Mouse (Mus musculus) urinary bladder, adult 2 months (tissue): ENCODE measurements around the gene Ctsd. TPM values are rescaled to one million over a fixed set of nuclear protein-coding genes. Genes with fewer than 3 reads are reported as not detected.
"Not testable (repeated sequence)": the region's sequence is repeated elsewhere in the genome, so short reads cannot be mapped to it uniquely, and the experiment has no call there.

ENCODE experiments used
- DNase-seq: peaks from one replicate; pipeline ENCODE4 v3.0.0; 2022; ENCODE audit warnings: low spot score
- polyA plus RNA-seq: library from polyadenylated mRNA; depleted of rRNA; stranded (reverse); fragments of >200 nt; gene quantifications from 2 replicates; pipeline ENCODE4 v1.2.3, GENCODE M21; 2012; rRNA removed

The Ctsd gene
- polyA plus RNA-seq = 836 and 938 TPM in 2 replicates

DNA sequence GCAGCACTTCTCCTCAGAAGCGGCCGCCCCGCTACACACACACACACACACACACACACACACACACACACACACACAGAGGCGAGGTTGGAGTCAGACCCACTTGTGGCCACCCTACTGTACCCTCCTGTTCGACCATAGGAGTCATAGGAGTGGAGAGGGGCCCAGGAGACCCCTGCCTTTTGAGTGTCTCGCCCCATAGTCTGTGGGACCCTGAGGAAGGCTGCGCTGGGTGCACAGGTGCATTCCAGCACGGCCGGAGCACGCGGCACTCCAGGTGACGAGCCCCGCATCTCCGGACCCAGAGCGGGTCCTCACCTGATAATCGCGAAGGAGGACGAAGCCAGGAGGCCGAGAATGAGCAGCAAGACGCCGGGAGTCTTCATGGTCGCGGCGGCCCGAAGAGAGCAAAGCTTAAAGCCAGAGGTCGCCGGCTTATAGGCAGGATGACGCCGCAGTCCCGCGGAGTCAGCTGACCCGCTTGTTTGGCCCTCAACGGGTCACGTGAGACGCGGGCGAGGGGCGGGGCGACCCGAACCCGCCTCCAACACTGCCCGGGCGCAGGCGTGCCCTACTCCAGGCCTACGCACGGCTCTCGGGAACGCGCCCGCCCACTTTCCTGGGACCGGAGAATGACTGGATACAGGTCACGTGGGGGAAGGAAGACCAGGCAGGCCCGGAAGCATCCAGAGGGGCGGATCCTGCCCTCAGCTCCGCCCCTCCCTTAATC, at the start of gene Ctsd:
Gene Ctsd (minus strand): TSS at position 620 of the 730 bp plus-strand sequence.
- DNase-seq = peak; percentile 95

GRCm38 (mm10) chr7:142437324-142437723, 49.5 kb upstream of the Ctsd start:
- DNase-seq = peak; percentile 65

GRCm38 (mm10) chr7:142435524-142435923, 47.7 kb upstream of the Ctsd start:
- no peak for DNase-seq

DNA sequence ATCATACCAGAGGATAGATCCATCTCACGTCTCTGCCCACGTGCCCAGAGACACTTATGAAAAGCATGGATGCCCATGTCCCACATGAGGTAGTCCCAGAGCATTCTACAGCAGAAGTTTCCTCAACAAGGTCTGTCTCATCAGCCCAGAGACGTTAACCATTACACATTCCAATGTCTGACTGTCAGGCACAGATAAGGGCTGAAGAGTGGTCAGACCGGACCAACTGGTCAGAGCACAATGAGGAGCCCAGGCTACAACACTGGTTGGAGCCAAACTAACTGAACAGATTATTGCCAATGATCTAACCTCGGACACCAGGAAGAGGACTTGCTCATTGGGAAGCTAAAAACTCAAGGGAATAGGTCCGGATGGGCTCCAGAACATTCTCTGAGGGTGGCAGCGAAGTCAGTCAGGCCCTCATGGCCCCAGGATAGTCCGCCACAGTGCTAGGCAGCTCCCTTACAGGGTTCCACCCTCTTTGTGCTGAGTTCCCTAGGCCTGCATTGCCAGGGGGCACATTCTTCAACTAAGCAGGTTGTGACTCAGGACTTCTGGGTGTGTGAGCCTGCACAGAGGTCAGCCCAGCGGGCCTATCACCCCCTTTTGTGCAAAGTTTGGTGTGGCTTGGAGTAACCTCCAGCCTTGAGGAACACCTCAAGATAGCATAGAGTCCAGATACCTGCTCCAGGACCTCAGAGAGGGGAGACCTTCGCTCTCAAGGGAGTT, 46.5 kb upstream of the Ctsd start, which contains the start of gene Syt8:
Gene Syt8 (plus strand): TSS at position 714 of the 729 bp plus-strand sequence.
- DNase-seq = peak; percentile 56

DNA sequence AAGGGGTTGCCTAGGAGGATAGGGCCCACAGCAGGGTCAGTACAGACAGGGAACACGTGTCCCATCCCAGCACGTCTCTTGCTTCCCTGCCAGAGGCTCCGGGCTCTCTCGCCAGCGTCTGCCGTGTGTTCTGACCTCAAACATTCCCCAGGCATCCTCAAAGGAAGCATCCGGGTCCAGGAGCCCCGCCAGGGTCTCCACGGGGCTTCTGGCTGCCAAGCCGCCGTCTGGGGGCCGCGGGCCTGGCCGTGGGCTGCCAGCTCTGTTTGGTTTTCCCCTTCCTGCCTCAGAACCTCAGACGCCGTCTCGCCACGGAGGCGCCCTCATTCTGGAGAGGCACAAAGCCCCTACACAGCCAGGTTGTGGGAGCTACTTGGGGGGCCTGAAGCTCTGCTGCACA, 45.8 kb upstream of the Ctsd start:
- peak; percentile 36 for DNase-seq

- DNase-seq = no peak
Observed at GRCm38 (mm10) chr7:142431106-142431505, 43.3 kb upstream of the Ctsd start.

DNA sequence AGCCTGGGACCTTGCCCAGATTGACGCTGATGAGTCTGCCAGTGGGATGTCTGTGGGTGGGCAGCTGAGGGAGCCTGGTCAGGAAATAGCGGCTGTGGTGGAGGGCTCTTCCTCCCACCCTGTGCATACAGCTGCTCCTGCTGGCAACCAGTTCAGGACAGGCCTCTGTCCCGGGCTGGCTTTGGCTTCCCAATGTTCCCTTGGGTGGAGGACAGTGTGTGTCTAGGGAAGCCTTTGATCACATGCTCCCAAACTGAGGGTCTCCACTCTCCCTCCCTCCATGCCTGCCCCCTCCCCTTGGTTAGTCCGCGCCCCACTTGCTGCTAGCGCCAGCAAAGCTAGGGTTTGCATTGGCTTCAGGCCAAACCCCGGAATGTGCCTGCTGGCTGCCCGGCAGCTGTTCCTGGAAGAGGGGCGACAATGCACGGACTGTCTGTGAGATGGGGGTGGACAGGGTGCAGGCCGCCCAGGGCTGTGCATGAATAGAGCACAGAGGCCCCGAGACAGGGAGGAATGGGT, 42.4 kb upstream of the Ctsd start:
- peak; percentile 41 for DNase-seq

DNA sequence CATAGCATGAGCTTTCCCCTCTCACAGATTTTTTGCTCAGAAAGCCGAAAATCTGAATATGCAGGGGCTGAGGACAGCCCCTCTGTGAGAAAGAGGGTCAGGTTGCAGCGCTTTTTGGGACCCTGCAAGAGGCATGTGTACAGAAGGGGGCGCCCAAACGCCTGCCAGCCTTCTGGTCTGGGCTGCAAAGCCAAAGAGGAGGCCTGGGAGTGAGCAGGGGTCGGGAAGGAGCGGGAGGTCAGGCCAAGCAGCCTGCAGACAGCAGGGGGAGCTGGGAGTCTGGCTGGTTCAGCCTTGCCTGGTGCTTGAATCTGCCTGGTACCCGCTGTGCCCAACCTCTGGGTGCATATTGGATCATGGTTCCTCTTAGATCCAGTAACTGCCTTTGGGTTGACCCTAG, 40.4 kb upstream of the Ctsd start:
- DNase-seq = peak; percentile 35

DNA sequence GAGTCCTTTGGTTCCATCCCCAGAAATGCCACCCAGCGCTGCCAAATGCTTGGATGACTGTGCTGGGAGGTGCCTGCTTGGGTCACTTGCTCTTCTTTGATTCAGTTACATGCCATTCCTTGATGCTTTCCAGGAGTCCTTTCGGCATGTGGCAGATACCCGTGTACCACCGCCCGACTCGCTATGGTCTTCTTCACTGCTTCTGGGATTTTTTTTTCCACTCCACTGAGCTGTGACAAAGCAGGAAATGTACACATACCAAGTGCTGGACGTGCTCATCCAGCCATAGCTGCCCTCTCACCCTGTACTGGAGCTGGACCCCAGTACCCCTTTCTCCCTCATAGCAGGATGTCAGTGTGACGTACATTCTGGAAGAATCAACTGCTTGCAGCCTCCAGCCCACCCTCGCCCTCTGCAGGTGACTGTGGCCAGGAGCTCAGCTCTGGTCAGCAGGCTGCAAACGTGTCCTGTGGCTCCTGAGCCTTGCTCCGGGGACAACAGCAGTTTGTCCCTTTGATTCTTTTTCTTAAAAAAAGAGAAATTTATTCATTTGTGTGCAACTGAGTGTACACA, 37.9 kb upstream of the Ctsd start:
- DNase-seq = no peak

- no peak for DNase-seq
Observed at GRCm38 (mm10) chr7:142421826-142422225, 34.0 kb upstream of the Ctsd start.

- no peak for DNase-seq
Observed at GRCm38 (mm10) chr7:142419887-142420286, 32.0 kb upstream of the Ctsd start.

DNA sequence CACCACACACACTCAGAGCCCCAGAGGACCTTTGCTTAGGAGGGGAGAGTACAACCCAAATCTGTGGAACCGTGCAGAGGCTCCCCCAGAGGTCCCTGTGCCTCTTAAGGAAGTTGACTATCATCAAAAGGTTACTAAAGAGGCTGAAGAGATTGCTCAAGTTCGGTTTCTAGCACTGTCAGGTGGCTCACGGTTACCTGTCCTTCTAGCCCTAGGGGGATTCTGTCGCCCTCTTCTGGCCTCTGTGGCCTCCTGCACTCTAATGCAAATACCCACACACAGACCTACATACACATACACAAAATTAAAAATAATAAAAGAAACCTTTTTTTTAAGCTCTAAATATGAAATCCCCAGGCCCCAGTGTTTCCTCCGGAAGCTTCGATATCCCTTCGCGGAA, 30.8 kb upstream of the Ctsd start:
- DNase-seq = no peak

DNA sequence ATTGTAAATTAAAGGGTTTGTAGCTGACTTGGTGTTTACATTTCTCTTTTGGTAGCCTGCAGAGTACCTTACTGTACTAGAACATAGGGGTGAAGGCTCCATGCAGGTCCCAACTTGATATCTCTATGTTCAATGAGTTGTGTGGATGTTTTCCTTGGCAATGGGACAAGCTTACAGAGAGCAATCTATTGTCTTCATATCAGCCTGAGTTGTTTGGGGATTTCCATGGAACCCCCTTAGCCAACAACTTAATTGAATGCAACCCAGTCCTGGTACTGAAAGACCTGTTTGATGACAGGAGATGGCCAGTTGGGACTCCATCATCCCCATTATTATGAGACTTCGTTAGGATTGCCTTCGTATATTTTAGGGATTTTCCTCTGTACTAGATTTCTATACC, 30.2 kb upstream of the Ctsd start:
- DNase-seq = no peak

- DNase-seq = no peak
Observed at GRCm38 (mm10) chr7:142416225-142416624, 28.4 kb upstream of the Ctsd start.

DNA sequence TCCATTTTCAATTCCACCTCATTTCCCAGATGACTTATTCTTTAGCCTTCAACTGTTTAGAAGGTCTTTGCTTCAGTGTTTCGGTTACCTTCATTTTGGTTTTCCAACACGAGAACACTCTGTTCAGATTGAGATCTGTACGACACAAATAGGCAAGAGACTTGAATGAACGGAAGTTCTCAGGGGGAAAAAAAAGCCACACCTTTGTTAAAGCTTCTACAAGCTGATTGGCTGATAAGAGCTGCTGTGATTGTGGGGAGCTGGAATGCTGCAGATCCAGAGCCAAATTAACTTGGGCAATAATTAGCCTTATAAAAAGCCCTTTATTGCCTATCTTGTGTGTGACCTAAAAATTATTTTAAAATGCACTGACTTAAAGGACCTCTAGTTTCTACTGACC, 27.5 kb upstream of the Ctsd start:
- DNase-seq = no peak

DNA sequence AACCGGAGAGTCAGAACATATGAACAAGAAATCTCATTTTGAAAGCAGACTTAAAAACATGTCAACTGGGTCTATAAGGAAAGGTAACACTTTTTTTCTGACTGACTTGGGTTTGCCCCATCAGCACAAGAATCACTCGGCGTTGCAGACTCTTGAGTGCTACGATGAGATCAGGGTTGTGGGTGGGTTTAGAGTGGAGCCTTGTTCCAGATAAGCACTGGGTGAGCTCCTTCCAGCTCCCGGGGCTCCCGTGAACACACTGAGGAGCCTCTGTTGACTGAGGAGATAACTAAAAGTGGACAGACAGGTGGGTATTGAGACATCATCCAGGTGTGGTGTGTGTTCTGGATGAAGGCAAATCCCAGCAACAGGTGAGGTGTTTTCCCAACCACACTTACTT, 25.4 kb upstream of the Ctsd start:
- no peak for DNase-seq

- DNase-seq = no peak
Observed at GRCm38 (mm10) chr7:142409603-142410002, 21.8 kb upstream of the Ctsd start.

- DNase-seq = no peak
Observed at GRCm38 (mm10) chr7:142408686-142409085, 20.8 kb upstream of the Ctsd start.

DNA sequence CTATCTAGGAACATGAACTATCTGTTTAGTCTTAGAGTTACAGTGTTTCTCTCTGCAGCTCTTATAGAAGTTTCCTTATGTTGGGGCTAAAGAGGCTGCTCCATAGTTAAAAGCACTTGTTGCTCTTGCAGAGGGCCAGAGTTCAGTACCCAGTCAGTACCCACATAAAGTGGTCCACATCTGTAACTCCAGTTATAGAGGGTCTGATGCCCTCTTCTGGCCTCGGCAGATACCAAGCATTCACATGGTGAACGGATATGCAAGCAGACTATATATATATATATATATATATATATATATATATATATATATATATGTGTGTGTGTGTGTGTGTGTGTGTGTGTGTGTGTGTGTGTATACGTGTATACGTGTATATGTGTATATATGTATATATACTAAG, 20.1 kb upstream of the Ctsd start:
- DNase-seq = no peak

- DNase-seq = not testable (repeated sequence)
Observed at GRCm38 (mm10) chr7:142405134-142405533, 17.3 kb upstream of the Ctsd start.

DNA sequence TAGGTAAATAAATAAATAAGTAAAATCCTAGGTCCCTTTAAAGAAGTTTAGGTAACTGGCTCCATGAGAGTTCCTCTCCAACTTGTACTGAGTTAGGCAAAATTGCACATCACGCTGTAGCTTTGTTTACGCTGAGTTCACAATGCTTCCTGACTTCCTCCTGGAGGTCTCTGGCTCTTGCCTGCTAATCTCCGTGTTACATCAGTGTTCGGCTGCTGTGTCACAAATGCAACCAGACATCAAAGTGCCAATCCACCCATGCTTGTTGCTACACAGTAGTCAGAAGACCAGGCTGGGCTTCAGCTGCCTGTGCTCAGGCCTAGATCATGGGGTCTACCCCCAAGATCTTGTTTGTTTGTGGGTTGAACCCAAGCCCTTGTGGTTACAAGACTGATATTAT, 15.8 kb upstream of the Ctsd start:
- DNase-seq = no peak

- DNase-seq = no peak
Observed at GRCm38 (mm10) chr7:142400750-142401142, 12.9 kb upstream of the Ctsd start.
